Mouse (Mus musculus) adrenal gland, adult 18-20 months (tissue): Measurements from ENCODE around the gene Ykt6. TPM values are rescaled to one million over a fixed set of nuclear protein-coding genes. Genes with fewer than 3 reads are reported as not detected.
A peak's percentile ranks its signal among the peaks of the same experiment; 100 is the strongest.
"Not testable (repeated sequence)": the region's sequence is repeated elsewhere in the genome, so short reads cannot be mapped to it uniquely, and the experiment has no call there.

Experiments used
- DNase-seq, 2 experiments: peaks; one replicate each; pipeline ENCODE4 v3.0.0; 2021 to 2022; ENCODE audit warnings: low spot score in 2 of 2
- total RNA-seq, 2 experiments: library from RNA; stranded (reverse); gene quantifications; 1 replicate in 1 of 2; 2 replicates in 1 of 2; pipeline ENCODE4 v1.2.3; 2021

Ykt6 gene
- total RNA-seq, 2 experiments from 2014 or later = 65.6 to 85.9 TPM

- DNase-seq = no peak
These were observed 34.6 kb downstream of the Ykt6 start for GRCm38 (mm10) chr11:5989954-5990593.

GRCm38 (mm10) chr11:5990910-5991309, 35.4 kb downstream of the Ykt6 start:
- no peak for DNase-seq

- no peak for DNase-seq
These were observed 38.7 kb downstream of the Ykt6 start for GRCm38 (mm10) chr11:5994212-5994611.

GRCm38 (mm10) chr11:5994880-5995279, 39.4 kb downstream of the Ykt6 start:
- DNase-seq = no peak

- DNase-seq = peak; percentile 89
These were observed 40.5 kb downstream of the Ykt6 start for GRCm38 (mm10) chr11:5995989-5996388.

- no peak for DNase-seq
These were observed 43.0 kb downstream of the Ykt6 start for GRCm38 (mm10) chr11:5998472-5998871.

- DNase-seq = peak; percentile 47 to 51
These were observed 44.6 kb downstream of the Ykt6 start for GRCm38 (mm10) chr11:5999832-6000771.

GRCm38 (mm10) chr11:6000961-6001682, 45.6 kb downstream of the Ykt6 start:
- no peak for DNase-seq

- DNase-seq = no peak
These were observed 46.6 kb downstream of the Ykt6 start for GRCm38 (mm10) chr11:6001981-6002649.

- no peak for DNase-seq
These were observed 47.6 kb downstream of the Ykt6 start for GRCm38 (mm10) chr11:6003046-6003639.

GRCm38 (mm10) chr11:6005374-6006043, 50.0 kb downstream of the Ykt6 start:
- not testable (repeated sequence) for DNase-seq

GRCm38 (mm10) chr11:6006351-6007009, 51.0 kb downstream of the Ykt6 start:
- not testable (repeated sequence) for DNase-seq

- DNase-seq = not testable (repeated sequence)
These were observed 51.7 kb downstream of the Ykt6 start for GRCm38 (mm10) chr11:6007010-6007778.

- not testable (repeated sequence) for DNase-seq
These were observed 52.3 kb downstream of the Ykt6 start for GRCm38 (mm10) chr11:6007779-6008128.

GRCm38 (mm10) chr11:6010751-6011482, 55.4 kb downstream of the Ykt6 start:
- not testable (repeated sequence) for DNase-seq

- DNase-seq = no peak
These were observed 56.4 kb downstream of the Ykt6 start for GRCm38 (mm10) chr11:6011879-6012278.

GRCm38 (mm10) chr11:6013359-6013758, 57.9 kb downstream of the Ykt6 start:
- no peak for DNase-seq

- DNase-seq = no peak
These were observed 59.5 kb downstream of the Ykt6 start for GRCm38 (mm10) chr11:6015011-6015431.
